Mouse (Mus musculus) bone marrow, adult 2 months (tissue): ENCODE data around the gene Mplkip.

Experiments
- CTCF ChIP-seq: fragments of 200-500 bp; IDR thresholded peaks from 2 replicates; pipeline ENCODE4 v1.5.1; 2011; ENCODE audit warnings: low read length, control low read depth; ENCODE audit not compliant: control insufficient read depth, insufficient read depth
- POLR2A ChIP-seq: fragments of 200-500 bp; IDR thresholded peaks from 2 replicates; pipeline ENCODE4 v1.6.1; 2011; ENCODE audit warnings: low read depth, mild to moderate bottlenecking, control low read depth, low read length, borderline replicate concordance; ENCODE audit not compliant: control insufficient read depth

GRCm38 (mm10) chr13:17717357-17717756 is 22.4 kb downstream of the Mplkip start:
- TF ChIP-seq POLR2A (no peak), CTCF (no peak)
